9 mouse cellular contexts compared by ENCODE assay signal in genomic region chr11:77967114-77967513, GRCm38 (mm10). TPM values are rescaled to one million over a fixed set of nuclear protein-coding genes. Genes with fewer than 3 reads are reported as not detected.
A peak's percentile ranks its signal among the peaks of the same experiment; 100 is the strongest.
DNase-seq lines count a peak whose midpoint lies in the region; ATAC-seq lines count a peak whose summit lies in the region.
"Had no signal": no experiment of that assay in that cellular context is flagged by ENCODE, and none has a peak within 500 bp of the region (broad histone marks: within the 10 kb centered on the region; RNA-seq: fewer than 3 reads in every experiment).

No protein-coding gene starts in this region.

- H3K4me2 ChIP-seq in kidney, embryonic 14.5 days (replicated peaks; ENCODE audit: low read depth, low read length), result no peak overlapping the region
- H3K4me2 ChIP-seq in embryonic facial prominence, embryonic 11.5 days (ENCODE audit: low read depth, low read length), result no peak overlapping the region
- H3K4me2 ChIP-seq in neural tube, embryonic 15.5 days, result no peak overlapping the region
- H3K4me2 ChIP-seq: embryonic facial prominence, embryonic 12.5 days had no signal

- intact Hi-C loops in left cerebral cortex, postnatal 36 days (cut with DNase I), result no loop called here

- no peaks in the 10 kb centered on the region for H3K9me3 ChIP-seq in kidney, embryonic 14.5 days (ENCODE audit: control insufficient read depth, low read length)
- no peaks in the 10 kb centered on the region for H3K9me3 ChIP-seq in embryonic facial prominence, embryonic 11.5 days (replicated peaks; ENCODE audit: control insufficient read depth, low read length)
- H3K9me3 ChIP-seq in neural tube, embryonic 15.5 days (replicated peaks), result no peaks in the 10 kb centered on the region
- H3K9me3 ChIP-seq: embryonic facial prominence, embryonic 12.5 days had no signal

- H3K4me3 ChIP-seq in kidney, embryonic 14.5 days (ENCODE audit: low read length), result no peak overlapping the region
- no peak overlapping the region for H3K4me3 ChIP-seq in embryonic facial prominence, embryonic 11.5 days (ENCODE audit: low read depth, low read length)
- H3K4me3 ChIP-seq in neural tube, embryonic 15.5 days (replicated peaks), result no peak overlapping the region
- H3K4me3 ChIP-seq: embryonic facial prominence, embryonic 12.5 days had no signal

- H3K9ac ChIP-seq in kidney, embryonic 14.5 days (ENCODE audit: low read depth, low read length), result no peak overlapping the region
- H3K9ac ChIP-seq in embryonic facial prominence, embryonic 11.5 days (replicated peaks; ENCODE audit: low read length), result no peak overlapping the region
- H3K9ac ChIP-seq in neural tube, embryonic 15.5 days (replicated peaks), result no peak overlapping the region
- H3K9ac ChIP-seq: embryonic facial prominence, embryonic 12.5 days had no signal

- ATAC-seq in kidney, embryonic 14.5 days (ENCODE audit: low FRiP score, low TSS enrichment), result no peak
- no peak for ATAC-seq in embryonic facial prominence, embryonic 11.5 days (replicated peaks; ENCODE audit: insufficient number of reproducible peaks, low FRiP score, low TSS enrichment, low read depth)
- ATAC-seq in neural tube, embryonic 15.5 days (ENCODE audit: low FRiP score), result 0 out of 2 replicates have a peak, but pooled peaks have one; percentile 45

- 0 out of 2 replicates have a peak, but pooled peaks cover 5% of the 10 kb centered on the region for H3K4me1 ChIP-seq in kidney, embryonic 14.5 days (ENCODE audit: control insufficient read depth, insufficient read depth, low read length)
- H3K4me1 ChIP-seq in embryonic facial prominence, embryonic 11.5 days (ENCODE audit: control insufficient read depth, insufficient read depth, low read length), result peaks cover 8% of the 10 kb centered on the region
- H3K4me1 ChIP-seq in neural tube, embryonic 15.5 days, result peaks cover 27% of the 10 kb centered on the region

- 0% methylated on average over 4 of the region's 4 CpGs for WGBS in kidney, embryonic 14.5 days
- WGBS in embryonic facial prominence, embryonic 11.5 days, result 0% methylated on average over 4 of the region's 4 CpGs
- WGBS in neural tube, embryonic 15.5 days, result 1% methylated on average over 4 of the region's 4 CpGs

- peaks cover 15% of the 10 kb centered on the region for H3K27me3 ChIP-seq in kidney, embryonic 14.5 days (ENCODE audit: control insufficient read depth, insufficient read depth, low read length)
- H3K27me3 ChIP-seq in embryonic facial prominence, embryonic 11.5 days (ENCODE audit: control insufficient read depth, insufficient read depth, low read length), result peaks cover 2% of the 10 kb centered on the region; the same call in 1 of the 2 replicates
- H3K27me3 ChIP-seq in neural tube, embryonic 15.5 days (replicated peaks), result peaks cover 28% of the 10 kb centered on the region

- no peak overlapping the region for H3K27ac ChIP-seq in kidney, embryonic 14.5 days (ENCODE audit: low read depth, low read length)
- H3K27ac ChIP-seq in embryonic facial prominence, embryonic 11.5 days (replicated peaks; ENCODE audit: low read depth, low read length), result no peak overlapping the region
- no peak overlapping the region for H3K27ac ChIP-seq in neural tube, embryonic 15.5 days (replicated peaks)
- H3K27ac ChIP-seq: embryonic facial prominence, embryonic 12.5 days had no signal

- DNase-seq in kidney, adult 18-20 months, result peak; percentile 80
- DNase-seq in adrenal gland, postnatal 10 days, result peak; percentile 86
- DNase-seq in embryonic facial prominence, embryonic 11.5 days (ENCODE audit: low spot score), result peak; percentile 89
- peak; percentile 86 for DNase-seq in heart, postnatal 4 days
- peak; percentile 73 to 76 for DNase-seq in left cerebral cortex, postnatal 36 days (ENCODE audit: low spot score in 2 of 2)
- peak; percentile 65 for DNase-seq in thymus, postnatal 0 days (ENCODE audit: low spot score)

- no peaks in the 10 kb centered on the region for H3K36me3 ChIP-seq in kidney, embryonic 14.5 days (ENCODE audit: control insufficient read depth, insufficient read depth, low read length)
- H3K36me3 ChIP-seq in embryonic facial prominence, embryonic 11.5 days (replicated peaks; ENCODE audit: control insufficient read depth, insufficient read depth, low read depth, low read length), result no peaks in the 10 kb centered on the region
- peaks cover 16% of the 10 kb centered on the region for H3K36me3 ChIP-seq in neural tube, embryonic 15.5 days
- H3K36me3 ChIP-seq: embryonic facial prominence, embryonic 12.5 days had no signal

RNA-seq across cellular contexts. Expression of gene Phf12, which starts 15.4 kb away (rescaled TPM):
- polyA plus RNA-seq in kidney, embryonic 14.5 days (2014; fragmentation: Nextera tagmentation; extraction: Ambion mirVana), result 16.1 and 22.6 TPM in 2 replicates
- total RNA-seq in adrenal gland, postnatal 10 days (2021), result 10 to 100 TPM; 42.9 to 55.3 TPM
- polyA plus RNA-seq in embryonic facial prominence, embryonic 11.5 days (2014; fragmentation: Nextera tagmentation; extraction: Ambion mirVana), result 14.5 and 16.6 TPM in 2 replicates
- total RNA-seq in heart, postnatal 4 days (2021), result 10 to 100 TPM; 42.3 to 43.2 TPM
- total RNA-seq in left cerebral cortex, postnatal 36 days (2021), result 10 to 100 TPM; 51.7 to 63.6 TPM
- 14.6 and 16.9 TPM in 2 replicates for polyA plus RNA-seq in neural tube, embryonic 15.5 days (2015; fragmentation: Nextera tagmentation; extraction: Ambion mirVana)
- polyA plus RNA-seq in thymus, postnatal 0 days (2015; fragmentation: Nextera tagmentation; extraction: Ambion mirVana), result 15.1 and 18.4 TPM in 2 replicates

RNA-seq across cellular contexts. Expression of gene Sez6, which starts 36.5 kb away (rescaled TPM):
- not detected in 2 replicates for polyA plus RNA-seq in kidney, embryonic 14.5 days (2014; fragmentation: Nextera tagmentation; extraction: Ambion mirVana)
- 1 to 10 TPM; 2.5 to 3.6 TPM for total RNA-seq in adrenal gland, postnatal 10 days (2021)
- 1.5 and 2.1 TPM in 2 replicates for polyA plus RNA-seq in embryonic facial prominence, embryonic 11.5 days (2014; fragmentation: Nextera tagmentation; extraction: Ambion mirVana)
- under 1 TPM; 0.14 to 0.19 TPM for total RNA-seq in heart, postnatal 4 days (2021)
- total RNA-seq in left cerebral cortex, postnatal 36 days (2021), result 100 to 1,000 TPM; 150 to 165 TPM
- polyA plus RNA-seq in neural tube, embryonic 15.5 days (2015; fragmentation: Nextera tagmentation; extraction: Ambion mirVana), result 101 and 123 TPM in 2 replicates
- polyA plus RNA-seq in thymus, postnatal 0 days (2015; fragmentation: Nextera tagmentation; extraction: Ambion mirVana), result 0.26 TPM in 2 replicates

Comparison
In these comparisons a context has a peak if more than half of its experiments do, and no peak if none do; other contexts are left out.
1. RNA of gene Sez6, which starts 36.5 kb away (polyA plus RNA-seq): 101 to 123 TPM in neural tube, embryonic 15.5 days; 1.5 to 2.1 TPM in embryonic facial prominence, embryonic 11.5 days, 0.26 TPM in thymus, postnatal 0 days and not detected in kidney, embryonic 14.5 days; every median in the first group is over 10 times any median in the second.
2. Peak in every context shown above with its lines, with median percentiles within 50 percentile points of each other: DNase-seq.